Mouse (Mus musculus): Measurements from ENCODE around the gene Pdss2. TPM values are rescaled to one million over a fixed set of nuclear protein-coding genes. Genes with fewer than 3 reads are reported as not detected.
A peak's percentile ranks its signal among the peaks of the same experiment; 100 is the strongest.

Gene Pdss2
- polyA plus RNA-seq (2012; ENCODE audit: insufficient read depth, insufficient read length, missing spikeins), result 16.7 and 22.1 TPM in 2 replicates

- H3K4me3 ChIP-seq (ENCODE audit: insufficient read depth, low read depth, low read length), result peak within 1 kb of the TSS; percentile 89
- peak within 1 kb of the TSS; percentile 97 for H3K27ac ChIP-seq (replicated peaks; ENCODE audit: low read depth, low read length)
- peaks cover 6% of the 10 kb centered on the region for H3K4me1 ChIP-seq (ENCODE audit: control insufficient read depth, insufficient read depth, insufficient read length, low read length)
These were observed at the start of gene Pdss2 for GRCm38 (mm10) chr10:43220910-43221625. Pdss2 (plus strand) TSS chr10:43221486.

DNA sequence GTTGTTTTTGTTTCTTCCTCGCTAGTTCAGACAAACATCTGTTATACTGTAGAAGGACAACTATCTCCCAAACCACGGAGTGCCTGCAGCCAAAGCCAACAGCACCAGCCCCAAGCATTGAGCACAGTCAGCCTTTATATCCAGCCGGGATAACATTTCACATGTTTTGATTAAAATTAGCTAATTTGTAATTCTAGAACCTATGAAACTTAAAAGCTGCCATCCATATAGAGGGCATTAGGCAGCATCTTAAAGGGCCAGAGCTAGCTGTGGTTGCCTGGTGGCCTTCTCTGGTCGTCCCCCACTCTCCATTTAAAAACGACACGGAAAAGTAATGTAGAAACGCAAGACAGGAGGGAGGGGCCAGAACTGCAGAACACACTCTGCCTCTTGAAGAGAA, 49.2 kb upstream of the Pdss2 start:
- Histone ChIP-seq H3K4me3 (ENCODE audit: insufficient read depth, low read depth, low read length) (no peak overlapping the region), H3K27ac (replicated peaks; ENCODE audit: low read depth, low read length) (no peak overlapping the region), H3K4me1 (ENCODE audit: control insufficient read depth, insufficient read depth, insufficient read length, low read length) (no peaks in the 10 kb centered on the region)

GRCm38 (mm10) chr10:43172554-43172953, 48.7 kb upstream of the Pdss2 start:
- no peak overlapping the region for H3K27ac ChIP-seq (replicated peaks; ENCODE audit: low read depth, low read length)
- H3K4me1 ChIP-seq (ENCODE audit: control insufficient read depth, insufficient read depth, insufficient read length, low read length), result no peaks in the 10 kb centered on the region
- H3K4me3 ChIP-seq (ENCODE audit: insufficient read depth, low read depth, low read length), result peak overlapping the region; percentile 61

- no peak overlapping the region for H3K27ac ChIP-seq (replicated peaks; ENCODE audit: low read depth, low read length)
- no peaks in the 10 kb centered on the region for H3K4me1 ChIP-seq (ENCODE audit: control insufficient read depth, insufficient read depth, insufficient read length, low read length)
- peak overlapping the region; percentile 61 for H3K4me3 ChIP-seq (ENCODE audit: insufficient read depth, low read depth, low read length)
These were observed 48.0 kb upstream of the Pdss2 start for GRCm38 (mm10) chr10:43173141-43173827.

GRCm38 (mm10) chr10:43173828-43174325, 47.4 kb upstream of the Pdss2 start:
- Histone ChIP-seq H3K27ac (replicated peaks; ENCODE audit: low read depth, low read length) (no peak overlapping the region), H3K4me3 (ENCODE audit: insufficient read depth, low read depth, low read length) (peak overlapping the region; percentile 61), H3K4me1 (ENCODE audit: control insufficient read depth, insufficient read depth, insufficient read length, low read length) (no peaks in the 10 kb centered on the region)

DNA sequence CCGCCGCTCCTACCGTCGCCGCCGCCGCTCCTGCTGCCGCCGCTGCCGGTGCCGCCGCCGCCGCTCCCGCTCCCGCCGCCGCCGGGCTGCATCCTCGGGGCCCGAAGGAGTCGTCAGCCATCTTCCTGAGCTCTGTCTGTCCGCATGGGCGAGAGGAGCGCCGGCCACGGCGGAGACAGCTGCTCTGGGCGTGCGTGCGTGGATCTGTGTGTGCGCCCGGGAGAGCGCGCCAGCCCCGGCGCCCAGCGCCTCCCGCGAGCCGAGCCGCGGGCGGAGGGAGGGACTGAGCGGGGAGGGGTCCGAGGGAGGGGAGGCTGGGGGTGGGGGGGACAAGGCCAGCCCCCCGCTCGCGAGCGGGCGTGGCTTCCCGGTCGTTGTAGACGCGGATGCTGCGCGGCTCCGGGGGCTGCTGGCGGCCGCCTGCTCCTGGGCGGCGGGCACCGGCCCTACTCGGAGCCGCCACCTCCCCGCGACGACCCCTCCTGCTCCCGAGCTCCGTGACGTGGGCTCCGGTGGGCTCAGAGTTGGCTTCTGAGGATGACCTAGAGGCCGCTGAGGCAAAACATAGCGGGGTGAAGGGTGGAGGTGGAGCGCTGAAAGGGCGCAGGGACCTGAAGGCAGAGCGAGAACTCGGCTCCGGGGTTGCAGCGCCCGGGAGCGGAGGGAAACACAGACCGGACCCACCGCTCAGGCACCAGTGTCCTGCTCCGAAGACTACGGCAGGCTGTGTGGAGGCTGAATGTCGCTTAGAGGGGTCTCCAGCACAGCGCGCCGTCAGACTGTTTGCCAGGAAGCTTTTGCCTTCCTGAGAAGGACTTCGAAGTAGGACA, 46.7 kb upstream of the Pdss2 start, which contains the start of the genes Sobp and 9030612E09Rik:
Gene Sobp (minus strand): TSS at position 205 of the 830 bp plus-strand sequence.
Gene 9030612E09Rik (plus strand): TSS at position 379 of the 830 bp plus-strand sequence.
- Histone ChIP-seq H3K4me3 (ENCODE audit: insufficient read depth, low read depth, low read length) (peak within 1 kb of the TSS; percentile 64), H3K27ac (replicated peaks; ENCODE audit: low read depth, low read length) (no peak within 1 kb of the TSS)

GRCm38 (mm10) chr10:43175156-43175601, 46.1 kb upstream of the Pdss2 start:
- H3K4me3 ChIP-seq (ENCODE audit: insufficient read depth, low read depth, low read length), result peak overlapping the region; percentile 64
- no peak overlapping the region for H3K27ac ChIP-seq (replicated peaks; ENCODE audit: low read depth, low read length)
- no peaks in the 10 kb centered on the region for H3K4me1 ChIP-seq (ENCODE audit: control insufficient read depth, insufficient read depth, insufficient read length, low read length)

More for the DNA sequence above, 46.7 kb upstream of the Pdss2 start, which contains the start of the genes Sobp and 9030612E09Rik:
- H3K4me1 ChIP-seq (ENCODE audit: control insufficient read depth, insufficient read depth, insufficient read length, low read length), result no peaks in the 10 kb centered on the region

GRCm38 (mm10) chr10:43180313-43180912, 40.9 kb upstream of the Pdss2 start:
- Histone ChIP-seq H3K27ac (replicated peaks; ENCODE audit: low read depth, low read length) (no peak overlapping the region), H3K4me1 (ENCODE audit: control insufficient read depth, insufficient read depth, insufficient read length, low read length) (no peaks in the 10 kb centered on the region)

GRCm38 (mm10) chr10:43200206-43200605, 21.1 kb upstream of the Pdss2 start:
- Histone ChIP-seq H3K4me3 (ENCODE audit: insufficient read depth, low read depth, low read length) (no peak overlapping the region), H3K27ac (replicated peaks; ENCODE audit: low read depth, low read length) (no peak overlapping the region), H3K4me1 (ENCODE audit: control insufficient read depth, insufficient read depth, insufficient read length, low read length) (no peaks in the 10 kb centered on the region)

More at GRCm38 (mm10) chr10:43180313-43180912, 40.9 kb upstream of the Pdss2 start:
- no peak overlapping the region for H3K4me3 ChIP-seq (ENCODE audit: insufficient read depth, low read depth, low read length)

DNA sequence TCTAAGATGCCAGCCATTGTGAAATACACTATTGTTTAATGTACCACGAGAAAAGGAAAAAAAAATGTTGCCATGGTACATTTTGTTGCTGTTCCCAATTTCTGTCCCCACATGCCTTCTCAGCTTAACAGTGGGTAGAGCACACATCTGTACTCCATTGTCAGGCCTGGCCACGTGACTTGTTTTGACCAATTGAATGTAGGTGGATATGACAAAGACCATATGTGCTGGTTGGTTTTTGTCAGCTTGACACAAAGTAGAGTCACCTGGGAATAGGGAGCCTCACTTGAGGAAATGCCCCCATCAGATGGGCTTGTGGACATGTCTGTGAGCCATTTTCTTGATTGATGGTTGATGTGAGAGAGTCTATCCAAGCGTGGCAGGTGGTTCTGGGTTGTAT, 17.4 kb upstream of the Pdss2 start:
- no peak overlapping the region for H3K27ac ChIP-seq (replicated peaks; ENCODE audit: low read depth, low read length)

DNA sequence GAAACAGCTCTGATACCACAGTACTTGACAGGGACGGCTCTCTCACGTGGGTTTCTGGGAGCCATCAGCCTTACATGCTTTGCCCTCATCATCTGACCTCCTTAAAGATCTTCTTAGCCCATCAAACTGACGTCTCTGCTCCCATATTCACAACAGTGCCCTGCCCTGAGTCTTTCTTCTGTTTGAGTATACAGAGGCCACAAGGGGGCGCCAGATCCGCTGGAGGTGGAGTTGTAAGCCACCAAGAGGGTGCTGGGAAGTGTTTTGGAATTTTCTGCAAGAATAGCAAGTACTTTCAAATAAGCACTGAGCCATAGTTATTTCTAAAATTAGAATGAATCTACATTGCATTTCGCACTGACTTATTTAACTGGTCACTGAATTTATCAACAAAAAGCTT, 9.4 kb upstream of the Pdss2 start:
- Histone ChIP-seq H3K4me1 (ENCODE audit: control insufficient read depth, insufficient read depth, insufficient read length, low read length) (no peaks in the 10 kb centered on the region), H3K27ac (replicated peaks; ENCODE audit: low read depth, low read length) (no peak overlapping the region)

More for the DNA sequence above, 17.4 kb upstream of the Pdss2 start:
- Histone ChIP-seq H3K4me1 (ENCODE audit: control insufficient read depth, insufficient read depth, insufficient read length, low read length) (no peaks in the 10 kb centered on the region), H3K4me3 (ENCODE audit: insufficient read depth, low read depth, low read length) (no peak overlapping the region)

GRCm38 (mm10) chr10:43217361-43217900, 3.9 kb upstream of the Pdss2 start:
- H3K4me3 ChIP-seq (ENCODE audit: insufficient read depth, low read depth, low read length), result no peak overlapping the region
- peaks cover 6% of the 10 kb centered on the region for H3K4me1 ChIP-seq (ENCODE audit: control insufficient read depth, insufficient read depth, insufficient read length, low read length)
- no peak overlapping the region for H3K27ac ChIP-seq (replicated peaks; ENCODE audit: low read depth, low read length)

More for the DNA sequence above, 9.4 kb upstream of the Pdss2 start:
- no peak overlapping the region for H3K4me3 ChIP-seq (ENCODE audit: insufficient read depth, low read depth, low read length)

DNA sequence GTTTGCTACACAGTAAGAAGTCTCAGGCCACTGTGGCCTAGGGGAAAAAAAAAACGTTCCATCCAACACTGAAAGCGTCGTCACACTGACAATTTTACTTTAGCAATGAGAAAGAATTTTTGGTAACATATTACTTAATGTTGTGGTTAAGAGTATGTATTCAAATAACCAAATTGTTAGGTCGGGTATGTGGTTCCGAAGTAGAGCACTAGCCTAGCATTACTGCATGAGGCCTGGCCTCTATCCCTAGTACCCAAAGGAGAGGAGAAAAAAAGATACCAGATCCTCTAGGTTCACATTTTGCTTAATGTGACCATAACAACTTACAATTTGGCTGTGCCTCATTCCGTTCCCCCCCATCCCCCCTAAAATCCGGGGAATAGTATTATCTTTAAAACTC, 807 bp upstream of the Pdss2 start:
- Histone ChIP-seq H3K4me1 (ENCODE audit: control insufficient read depth, insufficient read depth, insufficient read length, low read length) (peaks cover 6% of the 10 kb centered on the region), H3K4me3 (ENCODE audit: insufficient read depth, low read depth, low read length) (peak overlapping the region; percentile 89), H3K27ac (replicated peaks; ENCODE audit: low read depth, low read length) (peak overlapping the region; percentile 97)

DNA sequence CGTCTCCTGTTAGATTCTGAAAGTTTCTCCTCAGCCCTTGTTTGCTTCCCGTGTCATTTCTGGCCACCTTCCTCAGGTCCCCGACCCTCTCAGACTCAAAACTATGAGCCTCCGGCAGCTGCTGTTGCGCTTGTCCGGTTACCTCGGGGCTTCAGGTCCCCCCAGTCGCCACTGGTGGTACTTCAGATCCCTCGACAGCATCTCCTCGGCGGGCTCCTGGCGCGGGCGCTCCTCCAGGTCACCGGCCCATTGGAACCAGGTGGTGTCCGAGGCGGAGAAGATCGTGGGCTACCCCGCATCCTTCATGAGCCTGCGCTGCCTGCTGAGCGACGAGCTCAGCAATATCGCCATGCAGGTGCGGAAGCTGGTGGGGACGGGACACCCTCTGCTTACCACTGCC, 373 bp downstream of the Pdss2 start:
- Histone ChIP-seq H3K27ac (replicated peaks; ENCODE audit: low read depth, low read length) (no peak overlapping the region; the same call in 1 of the 2 replicates), H3K4me3 (ENCODE audit: insufficient read depth, low read depth, low read length) (peak overlapping the region; percentile 89), H3K4me1 (ENCODE audit: control insufficient read depth, insufficient read depth, insufficient read length, low read length) (peaks cover 6% of the 10 kb centered on the region)

All from brown adipose tissue, adult 24 weeks (tissue).